Mouse (Mus musculus): Measurements from ENCODE around the gene Gnaq.

- TF ChIP-seq CTCF (IDR thresholded peaks at IDR 0.05; ENCODE audit: low read depth, low read length) (no peak), POLR2A (IDR thresholded peaks at IDR 0.05; ENCODE audit: borderline replicate concordance, low read depth, low read length) (no peak)
Observed at GRCm38 (mm10) chr19:16292978-16293377, 160.3 kb downstream of the Gnaq start.

All from bone marrow macrophage, adult 2 months (primary cell).